Mouse (Mus musculus): Measurements from ENCODE around the gene Clec2l.
A peak's percentile ranks its signal among the peaks of the same experiment; 100 is the strongest.

Clec2l gene

DNA sequence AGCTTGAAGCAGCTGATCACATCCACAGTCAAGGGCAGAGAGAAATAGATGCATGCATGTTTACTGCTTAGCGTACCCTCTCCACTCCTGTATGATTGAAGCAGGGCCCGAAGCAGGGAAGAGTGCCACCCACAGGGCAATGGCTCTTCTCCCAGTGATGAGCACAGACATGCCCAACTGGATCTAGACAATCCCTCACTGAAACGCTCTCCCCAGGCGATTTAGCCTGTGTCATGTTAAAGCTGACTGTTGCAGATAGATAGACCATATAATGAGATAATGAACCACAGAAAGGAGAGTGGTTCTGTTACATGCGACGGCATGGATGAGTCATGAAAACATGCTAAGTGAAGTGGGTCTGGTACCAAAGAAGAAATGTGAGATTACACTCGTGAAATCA lies 8.4 kb downstream of the Clec2l start:
- no peak for DNase-seq

DNA sequence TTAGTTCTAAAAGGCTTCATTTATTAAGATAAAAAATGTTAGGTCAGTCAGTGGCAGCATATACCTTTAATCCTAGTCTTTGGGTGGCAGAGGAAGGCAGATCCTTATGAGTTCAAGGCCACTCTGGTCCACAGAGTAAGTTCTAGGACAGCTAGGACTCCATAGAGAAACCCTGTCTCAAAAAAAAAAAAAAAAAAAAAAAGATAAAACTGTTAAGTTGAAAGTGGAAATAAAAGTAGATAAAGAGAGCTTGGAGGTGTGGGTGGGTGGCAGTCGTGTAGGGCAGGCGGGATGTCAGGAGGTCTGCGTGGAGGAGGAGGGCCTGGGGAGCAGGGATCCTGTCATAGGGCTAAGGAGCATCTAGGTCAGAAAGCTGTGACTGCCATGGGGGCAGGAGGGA lies 9.1 kb downstream of the Clec2l start:
- DNase-seq, result no peak

DNA sequence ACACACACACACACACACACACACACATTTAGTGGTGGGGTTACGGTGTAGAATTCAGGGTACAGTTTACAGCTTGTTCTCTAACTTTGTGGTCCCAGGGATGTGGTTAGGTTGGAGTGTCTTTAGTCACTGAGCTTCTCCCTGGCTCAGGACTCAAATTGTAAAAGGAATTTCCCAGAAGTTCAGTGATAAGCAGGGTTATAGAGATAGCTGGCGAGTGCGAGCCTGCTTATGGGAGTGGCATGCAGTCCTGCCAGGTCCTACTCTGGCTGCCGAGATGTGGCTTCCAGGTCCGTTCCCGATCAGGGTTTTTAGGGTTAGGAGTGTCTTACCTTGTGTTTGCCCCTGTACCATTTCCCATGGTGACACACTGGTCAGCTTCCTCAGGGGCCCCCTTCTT lies 13.3 kb downstream of the Clec2l start:
- DNase-seq, result peak; percentile 37

DNA sequence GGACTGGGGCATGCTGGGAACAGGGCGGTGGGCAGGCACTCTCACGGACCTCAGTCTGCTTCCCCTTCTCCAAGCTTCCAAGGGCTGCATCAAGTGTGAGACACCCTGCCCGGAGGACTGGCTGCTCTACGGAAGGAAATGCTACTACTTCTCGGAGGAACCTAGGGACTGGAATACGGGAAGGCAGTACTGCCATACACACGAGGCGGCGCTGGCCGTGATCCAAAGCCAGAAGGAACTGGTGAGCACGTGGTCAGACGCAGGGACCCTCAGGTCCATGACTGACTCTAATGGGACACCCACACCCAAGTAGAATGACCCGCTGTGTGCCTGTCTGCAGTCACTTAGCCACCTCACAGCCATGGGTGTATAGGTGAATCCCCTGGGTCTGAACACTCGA lies 13.9 kb downstream of the Clec2l start:
- no peak for DNase-seq

DNA sequence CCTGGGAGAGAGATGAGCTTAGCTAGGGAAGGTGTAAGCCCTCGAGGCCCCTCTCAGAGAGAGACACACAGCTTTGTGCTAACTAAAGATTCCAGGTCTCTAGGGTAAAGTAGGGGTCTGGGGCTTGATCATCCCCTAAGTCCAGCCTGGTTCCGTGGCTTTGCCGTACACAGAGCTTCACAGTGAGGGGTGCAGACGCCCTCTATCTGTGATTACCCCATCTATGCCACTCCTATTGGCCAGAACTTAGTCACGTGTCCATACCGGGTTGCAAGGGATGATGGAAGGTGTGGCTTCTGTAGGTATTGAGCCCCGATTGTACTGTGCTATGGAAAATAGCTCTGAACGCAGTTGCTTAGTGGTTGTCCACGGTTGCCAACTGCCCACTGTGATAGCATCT lies 14.8 kb downstream of the Clec2l start:
- no peak for DNase-seq

DNA sequence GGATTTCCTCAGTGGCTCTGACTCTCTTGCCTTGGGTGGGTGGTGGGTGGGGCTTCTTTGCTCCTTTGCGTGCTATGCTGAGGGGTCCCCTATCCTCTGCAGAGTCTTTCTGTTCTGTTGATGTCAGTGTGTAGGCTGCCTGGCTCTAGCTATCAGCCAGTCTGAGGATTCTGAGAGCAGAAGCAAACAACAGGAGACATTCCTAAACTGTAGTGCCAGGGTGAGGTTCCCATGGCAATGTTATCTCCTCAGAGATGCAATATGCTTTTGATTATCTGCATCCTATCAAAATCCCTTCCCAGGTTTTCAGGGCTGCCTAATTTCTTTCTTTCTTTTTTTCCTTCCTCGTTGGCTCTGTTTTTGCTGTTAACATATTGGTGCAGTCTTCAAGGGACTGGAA lies 19.7 kb downstream of the Clec2l start:
- no peak for DNase-seq

DNA sequence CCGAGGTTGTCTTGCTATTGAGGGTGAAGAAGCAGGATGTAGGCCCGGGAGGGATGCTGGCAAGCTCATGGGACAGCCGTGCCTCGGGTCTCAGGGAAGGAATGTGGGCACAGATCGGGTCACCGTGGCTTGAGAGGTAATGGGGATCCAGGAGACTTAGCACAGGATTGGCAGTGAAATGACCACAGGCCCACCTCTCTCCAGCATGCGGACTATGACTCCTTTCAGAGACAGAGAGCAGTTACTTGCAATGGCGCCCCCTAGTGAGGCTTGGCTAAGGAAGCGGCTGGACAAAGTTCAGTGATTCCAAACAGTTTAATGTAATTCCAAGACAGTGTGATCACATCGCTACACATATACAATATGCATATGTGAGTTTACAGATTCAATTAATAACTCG lies 24.3 kb downstream of the Clec2l start:
- peak; percentile 40 for DNase-seq

DNA sequence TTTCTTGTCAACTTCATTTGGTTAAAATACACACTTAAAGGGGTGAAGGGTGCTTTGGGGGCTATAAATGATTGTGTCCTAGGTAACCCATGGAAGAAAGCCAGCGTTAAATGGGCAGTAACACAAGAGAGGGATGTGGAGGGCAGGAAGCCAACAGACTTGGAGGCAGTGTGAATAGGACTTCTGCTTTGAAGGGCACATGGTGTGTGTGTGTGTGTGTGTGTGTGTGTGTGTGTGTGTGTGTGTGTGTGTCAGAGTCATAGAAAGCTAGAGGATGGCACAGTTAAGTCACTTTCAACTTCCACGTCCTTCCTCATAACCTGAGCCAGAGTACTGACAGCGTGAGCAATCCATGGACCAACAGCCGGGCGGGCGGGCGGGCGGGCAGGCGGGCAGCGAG lies 26.0 kb downstream of the Clec2l start:
- DNase-seq, result no peak

DNA sequence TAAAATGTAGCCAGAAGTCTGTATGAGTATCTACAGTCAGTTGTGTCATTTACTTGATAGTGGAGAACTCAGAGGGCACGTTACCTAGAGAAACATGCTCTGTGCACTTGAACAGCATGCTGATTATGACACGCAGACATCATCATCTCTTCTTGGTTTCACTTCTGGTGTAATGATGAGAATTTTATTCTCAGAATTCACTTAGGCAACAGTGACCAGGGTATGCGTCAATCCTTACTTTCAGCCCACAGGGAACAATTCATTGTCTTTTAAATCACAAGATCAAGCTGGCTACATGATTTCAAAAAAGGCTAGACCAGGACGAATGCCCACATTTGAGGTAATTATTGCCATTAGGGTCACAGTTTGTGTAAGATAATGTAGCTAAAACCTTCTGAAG lies 27.7 kb downstream of the Clec2l start:
- no peak for DNase-seq

DNA sequence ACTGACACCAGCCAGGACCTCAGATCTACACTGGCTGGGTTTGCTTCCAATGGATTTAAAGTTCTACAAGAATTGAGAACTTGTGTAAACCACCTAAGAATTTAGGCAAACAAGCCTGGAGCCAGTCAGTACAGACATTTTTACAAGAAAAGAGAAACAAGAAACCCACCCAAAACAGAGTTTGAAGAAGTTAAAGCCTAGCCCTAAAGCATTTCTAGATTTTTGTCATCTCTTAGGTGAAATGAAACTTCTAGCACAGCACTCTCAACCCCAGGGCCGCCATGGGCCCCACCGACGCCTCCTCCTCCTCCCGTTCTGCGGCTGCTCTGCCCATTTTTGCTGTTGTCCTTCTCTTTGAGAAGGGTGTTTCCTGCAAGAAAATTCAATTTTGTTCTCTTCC lies 28.2 kb downstream of the Clec2l start:
- no peak for DNase-seq

DNA sequence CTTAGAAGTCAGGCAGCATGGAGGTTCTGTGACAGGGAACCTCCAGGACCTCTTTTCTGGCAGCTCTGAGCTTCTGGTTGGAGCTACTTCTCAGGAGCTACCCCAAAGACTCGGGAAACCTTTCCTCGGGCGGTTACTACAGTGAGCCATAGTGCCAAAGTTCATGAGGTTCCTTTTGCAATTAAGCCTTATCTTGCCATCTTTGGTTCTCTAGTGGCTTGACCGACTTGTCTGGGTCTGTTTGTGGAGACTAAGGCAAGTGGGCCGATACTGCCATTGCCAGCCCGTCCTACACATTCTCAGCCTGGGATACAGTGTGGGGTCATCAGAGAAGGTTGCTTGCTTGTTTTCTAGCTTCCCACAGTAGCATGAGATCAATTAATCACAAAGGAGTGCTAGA lies 29.7 kb downstream of the Clec2l start:
- DNase-seq, result no peak

DNA sequence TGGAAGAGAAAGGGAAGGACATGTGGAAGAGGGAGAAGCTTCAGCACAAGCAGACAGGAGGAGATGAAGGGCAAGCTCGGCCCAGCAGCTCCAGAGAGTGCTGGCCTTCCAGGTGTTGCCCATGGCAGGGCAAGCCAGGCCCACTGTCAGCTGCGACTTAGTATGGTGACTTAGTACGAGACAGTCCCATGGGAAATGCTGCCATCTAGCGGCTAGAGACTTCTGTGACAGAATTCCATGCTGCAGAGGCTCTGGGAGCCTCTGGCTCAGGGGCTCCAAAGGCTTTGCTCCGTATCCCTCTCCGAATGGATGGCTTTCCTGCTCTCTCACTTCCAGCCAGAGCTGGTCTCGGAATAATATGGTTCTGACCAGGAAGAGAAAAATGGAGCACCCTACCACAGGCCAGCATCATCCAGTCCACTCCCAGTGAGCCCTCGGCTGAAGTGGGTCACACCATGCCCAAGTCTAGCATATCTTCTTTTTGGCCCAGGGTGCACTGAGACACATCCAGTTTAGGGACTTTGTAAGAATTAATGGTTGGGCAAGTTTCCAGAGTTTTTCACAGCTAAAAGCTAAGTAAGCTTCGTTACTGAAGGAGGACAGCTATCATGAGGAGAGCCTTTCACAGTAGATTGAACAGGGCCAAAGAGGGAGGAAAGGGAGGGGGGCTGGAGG lies 32.6 kb downstream of the Clec2l start:
- DNase-seq, result peak; percentile 79

DNA sequence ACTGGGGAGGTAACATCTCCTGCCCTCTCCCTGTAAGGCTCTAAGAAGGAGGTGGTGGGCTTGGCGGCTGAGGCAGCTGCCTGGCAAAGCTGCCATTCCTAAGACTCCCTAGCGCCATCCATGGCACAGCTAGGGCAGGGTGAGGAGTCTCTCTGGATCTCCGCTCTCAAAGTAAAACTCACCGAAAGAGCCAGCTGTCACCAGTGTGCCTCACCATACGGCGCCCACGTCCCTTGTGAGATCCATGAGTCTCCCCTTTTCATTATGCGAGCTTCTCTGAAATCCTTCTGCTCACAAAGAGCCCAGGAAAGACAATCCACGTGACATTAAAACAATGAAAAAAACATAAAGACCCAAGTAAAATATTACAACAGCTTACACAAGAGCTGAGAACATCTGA lies 33.7 kb downstream of the Clec2l start:
- DNase-seq, result no peak

DNA sequence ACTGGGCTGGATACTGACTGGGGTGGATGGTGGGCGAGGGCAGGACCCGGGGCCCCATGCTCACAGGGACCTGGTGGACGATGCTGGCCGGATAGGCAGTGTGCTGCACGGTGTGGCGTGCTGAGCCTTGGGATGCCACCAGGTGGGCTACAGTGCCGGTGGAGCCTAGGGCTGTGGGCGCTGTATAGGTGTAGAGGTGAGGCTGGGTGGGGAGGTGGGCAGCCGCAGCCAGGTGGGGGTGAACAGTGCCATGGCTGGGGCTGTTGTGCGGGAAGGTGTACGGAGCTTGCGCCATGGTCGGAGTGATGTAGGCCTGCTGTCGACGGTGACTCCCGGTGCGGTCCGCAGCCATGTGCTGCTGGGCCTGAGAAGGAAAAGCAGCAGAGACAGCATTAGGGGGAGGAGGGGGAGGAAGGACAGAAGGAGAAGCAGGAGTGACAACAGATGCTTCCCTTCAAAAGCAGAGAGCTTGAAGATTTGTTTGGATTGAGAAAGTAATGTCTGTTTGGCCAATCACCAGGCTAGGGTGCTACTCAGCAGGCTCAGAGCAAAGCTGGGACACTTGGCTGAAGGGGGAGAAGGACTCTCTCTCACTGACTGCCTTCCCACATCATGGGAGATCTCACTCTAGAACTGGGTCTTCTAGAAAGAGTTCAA lies 35.5 kb downstream of the Clec2l start:
- DNase-seq, result no peak

DNA sequence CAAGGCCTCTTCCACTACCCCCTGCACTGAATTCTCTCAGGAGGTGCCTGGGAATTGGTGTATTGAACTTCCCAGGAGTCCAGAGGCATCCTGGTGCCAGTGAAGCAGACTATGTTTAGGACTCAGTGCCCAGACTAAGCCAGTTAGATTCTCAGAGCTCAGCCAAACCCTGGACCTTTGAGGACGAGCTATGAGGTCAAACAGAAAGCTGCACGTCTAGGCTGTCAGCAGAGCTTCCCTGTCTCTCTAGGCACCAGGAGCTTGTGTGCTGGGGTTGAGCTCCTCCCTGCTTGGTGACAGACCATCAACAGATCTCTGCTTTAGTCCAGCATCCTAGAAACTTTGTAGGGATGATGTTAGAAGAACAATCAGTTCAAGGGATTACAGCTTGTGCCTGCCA lies 38.6 kb downstream of the Clec2l start:
- no peak for DNase-seq

DNA sequence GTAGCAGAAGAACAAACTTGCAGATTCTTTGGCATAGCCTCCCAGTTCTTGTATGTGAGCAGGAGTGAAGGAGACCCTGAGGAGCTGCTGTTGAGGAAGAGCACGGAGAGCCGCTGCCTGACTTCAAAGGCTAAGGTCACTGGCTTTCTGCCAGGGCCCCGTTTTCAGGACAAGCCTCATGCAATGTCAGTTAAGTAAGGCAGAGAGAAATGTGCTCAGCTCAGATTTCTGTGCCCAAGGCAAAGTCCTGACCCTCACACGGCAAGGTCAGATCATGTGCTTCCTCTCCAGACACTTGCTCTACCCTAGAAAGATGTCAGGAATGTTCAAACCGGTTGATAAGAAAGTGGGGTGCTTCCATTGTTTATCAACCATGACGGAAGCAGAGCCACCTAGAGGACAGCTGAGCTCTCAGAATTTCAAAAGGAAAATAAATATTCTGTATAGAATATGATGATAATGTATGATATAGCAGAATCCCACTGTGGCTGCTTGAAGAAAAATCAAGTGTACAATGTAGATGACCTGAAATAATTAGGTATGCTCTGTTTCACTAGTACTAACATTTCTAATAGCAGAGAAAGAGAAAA lies 40.0 kb downstream of the Clec2l start:
- DNase-seq, result no peak

DNA sequence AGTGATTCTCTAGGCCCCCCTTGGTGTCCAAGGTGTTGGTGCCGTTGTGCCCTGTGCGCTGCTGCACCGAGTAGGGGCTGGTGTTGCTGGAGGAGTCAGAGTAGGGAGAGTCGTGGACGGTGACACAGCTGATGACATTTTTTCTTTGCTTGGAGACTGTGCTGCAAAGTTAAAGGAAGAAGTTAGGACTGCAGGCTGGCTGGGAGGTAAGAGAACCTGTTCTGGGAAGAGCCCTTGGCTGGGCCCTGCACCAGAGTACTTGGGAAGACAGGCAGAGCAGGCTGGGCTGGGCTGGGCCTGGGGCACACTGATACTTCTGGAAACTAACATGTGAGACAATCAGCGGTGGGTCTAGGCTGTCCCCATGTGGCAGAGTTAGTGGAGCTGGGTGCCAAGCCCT lies 40.7 kb downstream of the Clec2l start:
- no peak for DNase-seq

DNA sequence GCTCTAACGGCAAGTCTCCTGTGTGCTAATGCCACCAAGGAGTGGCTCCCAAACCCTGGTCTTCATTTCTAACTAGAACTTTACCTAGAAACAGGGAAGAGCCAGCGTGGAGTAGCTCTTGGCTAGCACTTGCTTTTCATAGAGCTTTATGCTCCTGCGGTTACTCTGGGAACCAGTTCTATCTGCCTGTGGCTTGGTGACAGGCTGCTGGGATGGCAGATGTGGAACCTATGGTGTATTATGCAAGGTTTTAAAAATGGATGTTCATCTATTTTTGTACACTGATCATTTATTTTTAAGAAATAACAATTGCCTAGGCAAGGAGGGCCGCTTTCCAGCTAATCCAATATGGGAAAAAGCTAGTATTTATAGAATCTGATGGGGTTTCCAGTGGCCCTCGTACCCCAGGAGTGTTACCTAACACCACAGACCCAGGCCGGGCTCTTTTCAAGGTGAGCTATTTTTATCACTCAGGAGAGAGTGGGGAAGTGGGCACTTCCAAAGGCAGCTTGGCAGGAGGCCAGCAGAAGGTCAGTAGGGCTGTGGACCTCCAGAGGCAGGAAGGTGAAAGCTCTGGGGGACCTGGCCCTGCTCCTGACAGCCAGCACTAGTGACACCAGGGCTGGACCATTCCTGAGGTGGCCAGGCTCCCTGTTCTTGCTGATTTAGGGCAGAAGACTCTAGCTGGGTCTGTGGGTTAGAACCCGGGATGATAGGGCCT lies 41.6 kb downstream of the Clec2l start:
- peak; percentile 40 for DNase-seq

DNA sequence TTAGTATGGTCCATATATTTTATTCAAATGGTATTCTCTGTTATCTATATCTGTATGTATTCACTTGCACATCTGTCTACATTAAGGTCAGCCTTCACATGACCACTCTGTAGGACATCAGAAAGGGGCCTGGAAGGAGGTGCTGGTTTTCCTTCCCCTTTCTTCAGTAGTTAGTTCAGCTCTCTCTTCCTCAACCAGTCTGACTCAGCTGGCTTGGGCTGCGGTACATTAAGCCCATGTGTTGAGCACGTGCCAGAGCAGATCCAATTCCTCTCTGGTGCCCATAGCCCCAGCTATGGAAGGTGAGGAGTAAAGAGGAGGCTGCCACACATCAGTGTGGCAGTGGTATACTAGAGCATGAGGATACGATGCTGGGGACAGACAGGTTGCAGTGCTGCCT lies 47.6 kb downstream of the Clec2l start:
- DNase-seq, result no peak

DNA sequence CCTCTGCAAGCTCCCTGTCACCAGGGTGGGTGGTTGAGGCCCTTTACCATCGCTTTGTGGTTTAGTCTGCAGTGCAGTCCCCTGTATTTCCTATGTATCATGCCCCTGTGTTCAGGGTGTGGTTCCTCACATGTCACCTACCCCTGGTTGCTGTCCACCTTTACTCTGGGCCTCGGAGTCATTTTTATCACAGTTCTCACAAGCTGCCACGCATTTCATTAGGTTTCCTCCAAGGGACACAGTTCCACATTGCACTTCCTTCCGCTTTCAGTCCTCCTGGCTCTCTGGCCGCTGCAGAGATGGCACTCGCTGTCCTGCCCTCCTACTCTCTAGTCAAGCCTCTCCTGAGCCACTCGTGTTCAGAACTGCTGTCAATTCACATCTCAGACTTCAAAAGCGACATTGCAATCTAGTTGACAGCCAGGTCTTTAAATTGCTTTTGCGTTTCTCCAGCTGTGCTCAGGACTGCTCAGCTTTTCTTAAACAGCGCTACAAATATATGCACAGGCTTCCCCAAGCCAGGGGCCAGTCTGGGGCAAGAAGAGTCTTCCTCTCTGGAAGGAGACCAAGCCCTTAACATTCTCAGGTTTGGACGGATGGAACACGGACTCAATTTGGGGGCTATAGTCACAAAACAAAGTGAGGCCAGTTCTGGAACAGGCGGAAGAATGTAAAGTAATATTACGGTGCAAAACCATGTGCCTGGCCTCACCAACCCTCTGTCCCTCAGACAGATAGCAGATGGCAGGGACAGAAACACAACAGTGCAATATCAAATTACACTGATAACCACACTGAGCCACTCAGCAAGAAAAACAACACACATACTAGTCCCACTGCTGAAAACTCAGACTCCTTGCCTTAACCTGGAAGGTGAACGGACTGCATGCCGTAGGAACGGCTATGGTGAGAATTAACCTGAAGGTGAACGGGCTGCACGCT lies 51.4 kb downstream of the Clec2l start:
- no peak for DNase-seq

DNA sequence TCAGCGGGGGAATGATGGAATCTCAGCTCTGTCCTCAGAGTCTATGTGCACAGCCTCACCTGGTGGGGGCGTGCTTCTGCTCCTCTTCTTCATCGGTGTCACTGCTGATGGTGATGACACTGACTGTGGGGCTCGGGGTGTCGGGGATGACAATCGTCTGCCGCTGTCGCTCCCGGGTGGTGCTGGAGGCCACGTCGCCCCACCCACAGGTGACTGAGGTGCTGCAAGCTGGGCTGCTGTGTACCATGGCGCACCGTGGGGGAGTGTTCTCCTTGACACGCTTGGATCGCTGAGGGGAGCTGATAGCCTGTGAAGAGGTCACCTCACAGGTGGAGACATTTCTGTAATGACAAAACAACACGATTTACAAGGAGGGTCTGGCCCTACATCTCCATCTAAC lies 53.0 kb downstream of the Clec2l start:
- DNase-seq, result no peak

DNA sequence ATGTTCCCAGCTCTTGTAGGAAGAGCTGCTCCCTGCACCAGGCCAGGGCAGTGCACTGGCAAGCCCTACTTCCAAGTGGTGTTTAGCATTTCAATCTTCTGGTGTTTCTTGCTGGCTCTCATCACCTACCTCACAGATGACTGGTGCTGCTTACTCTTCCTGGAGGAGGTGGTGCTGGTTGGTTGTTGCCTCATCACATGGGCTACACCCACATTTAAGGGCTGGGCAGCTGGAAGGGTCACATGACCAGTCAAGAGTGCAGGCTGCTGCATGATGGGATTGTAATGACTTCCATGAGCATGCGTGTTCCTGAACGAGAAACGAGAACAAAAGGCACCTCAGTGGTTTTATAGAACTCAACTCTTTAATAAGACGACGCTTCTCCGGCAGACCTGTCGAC lies 55.8 kb downstream of the Clec2l start:
- no peak for DNase-seq

DNA sequence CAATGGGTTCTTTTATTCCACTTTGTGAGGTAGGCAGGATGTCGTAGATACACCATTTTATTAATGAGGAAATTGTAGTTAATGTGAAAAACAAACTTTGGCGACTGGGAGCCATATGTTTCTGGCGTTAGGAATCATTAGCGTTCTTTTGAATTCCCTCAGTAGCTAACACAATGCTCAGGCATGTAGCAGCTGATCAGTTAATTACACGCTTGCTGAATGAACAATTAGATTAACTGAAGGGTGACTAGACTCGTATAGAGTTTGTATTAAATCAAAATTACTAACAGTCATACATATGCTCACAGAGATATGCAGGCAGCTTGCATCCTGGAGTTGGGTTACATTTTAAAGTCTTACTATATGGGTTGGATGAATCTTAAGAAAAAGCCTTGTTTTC lies 56.4 kb downstream of the Clec2l start:
- no peak for DNase-seq

Data from liver (tissue).